Mouse (Mus musculus) forelimb bud, embryonic 11.5 days (tissue): Measurements from ENCODE around the gene Hsd17b2.
"Not testable (repeated sequence)": the region's sequence is repeated elsewhere in the genome, so short reads cannot be mapped to it uniquely, and the experiment has no call there.

Experiments used
- DNase-seq: peaks from one replicate; pipeline ENCODE4 v3.0.0-alpha.2; 2012; ENCODE audit warnings: low read depth, low spot score

Gene Hsd17b2

DNA sequence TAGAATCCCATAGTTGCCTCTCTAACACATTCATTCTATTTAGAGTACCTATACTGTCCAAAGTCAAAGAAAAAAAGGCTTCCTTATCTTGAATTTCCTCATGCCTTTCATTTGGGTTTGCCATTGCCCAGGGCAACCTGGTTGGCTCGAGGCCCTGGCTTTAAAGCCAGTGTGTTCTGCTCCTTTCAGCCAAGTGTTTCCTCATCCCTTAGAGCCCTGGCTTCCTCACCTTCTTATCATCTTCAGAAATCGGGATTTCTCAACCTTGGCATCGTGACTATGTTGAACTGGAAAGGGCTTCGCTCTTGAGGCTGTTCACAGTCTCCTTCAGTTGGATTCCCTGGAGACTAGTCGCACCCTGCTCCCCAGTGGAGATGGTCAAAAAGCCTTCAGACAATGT is 12.9 kb downstream of the Hsd17b2 start:
- DNase-seq = no peak

GRCm38 (mm10) chr8:117715896-117716295 is 14.2 kb downstream of the Hsd17b2 start:
- no peak for DNase-seq

GRCm38 (mm10) chr8:117718152-117718860 is 16.6 kb downstream of the Hsd17b2 start:
- DNase-seq = no peak

- no peak for DNase-seq
These were observed 24.8 kb downstream of the Hsd17b2 start for GRCm38 (mm10) chr8:117726467-117726866.

DNA sequence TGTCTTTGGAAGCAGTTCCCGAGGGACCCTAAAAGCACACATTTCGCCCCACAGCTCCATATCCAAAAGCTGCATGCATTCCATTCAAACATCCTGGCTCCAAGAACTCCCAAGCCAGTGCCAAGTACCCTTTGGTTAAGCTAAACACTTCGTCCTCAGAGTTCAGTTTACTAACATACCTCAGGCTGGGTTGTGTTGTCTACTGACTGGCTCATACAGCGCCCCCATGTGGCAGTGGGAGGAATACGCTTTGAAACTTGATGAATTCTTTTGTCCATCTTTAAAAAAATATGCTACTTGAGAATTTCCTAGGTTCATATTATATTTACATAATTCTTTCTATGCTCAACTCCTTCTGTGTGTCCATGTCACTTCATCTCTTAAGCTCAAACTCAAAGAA is 25.9 kb downstream of the Hsd17b2 start:
- DNase-seq = no peak

- no peak for DNase-seq
These were observed 26.5 kb downstream of the Hsd17b2 start for GRCm38 (mm10) chr8:117728234-117728633.

- DNase-seq = no peak
These were observed 29.3 kb downstream of the Hsd17b2 start for GRCm38 (mm10) chr8:117730980-117731379.

DNA sequence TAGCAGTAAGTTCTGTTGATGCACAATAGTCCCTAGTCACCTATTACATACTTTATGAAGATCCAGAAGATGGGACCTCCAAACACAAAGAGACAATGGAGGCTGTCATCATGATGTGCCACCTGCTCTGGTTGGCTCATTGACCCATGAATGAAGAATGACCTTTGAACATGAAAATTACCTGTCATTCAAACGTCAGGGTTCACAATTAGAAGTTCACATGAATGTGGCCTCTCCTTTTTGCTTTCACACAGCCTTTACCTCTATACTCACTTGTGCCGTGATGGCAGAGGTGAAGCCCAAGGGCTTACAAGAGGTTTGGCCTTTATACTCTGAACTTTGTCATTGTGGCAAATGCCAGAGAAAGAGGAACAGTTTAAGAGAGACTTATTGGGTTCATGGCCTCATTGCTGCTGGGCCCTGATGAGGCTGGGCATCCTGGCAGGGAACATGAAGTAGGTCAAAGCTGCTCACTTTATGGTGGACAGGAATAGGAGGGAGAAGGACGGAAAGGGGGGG is 35.0 kb downstream of the Hsd17b2 start:
- DNase-seq = no peak

DNA sequence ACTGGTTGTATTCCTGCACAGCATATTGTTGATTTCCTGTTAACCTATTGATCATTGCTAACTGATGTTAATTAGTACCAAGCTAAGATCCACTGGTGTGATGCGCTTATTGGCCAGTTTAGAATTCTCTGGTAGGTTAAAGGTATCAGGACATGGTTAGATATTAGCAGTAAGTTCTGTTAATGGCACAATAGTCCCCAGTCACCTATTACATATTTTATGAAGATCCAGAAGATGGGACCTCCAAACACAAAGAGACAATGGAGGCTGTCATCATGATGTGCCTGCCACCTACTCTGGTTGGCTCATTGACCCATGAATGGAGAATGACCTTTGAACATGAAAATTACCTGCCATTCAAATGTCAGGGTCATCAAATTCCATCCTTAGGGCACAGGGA is 36.5 kb downstream of the Hsd17b2 start:
- not testable (repeated sequence) for DNase-seq

GRCm38 (mm10) chr8:117740387-117740998 is 38.8 kb downstream of the Hsd17b2 start:
- no peak for DNase-seq

DNA sequence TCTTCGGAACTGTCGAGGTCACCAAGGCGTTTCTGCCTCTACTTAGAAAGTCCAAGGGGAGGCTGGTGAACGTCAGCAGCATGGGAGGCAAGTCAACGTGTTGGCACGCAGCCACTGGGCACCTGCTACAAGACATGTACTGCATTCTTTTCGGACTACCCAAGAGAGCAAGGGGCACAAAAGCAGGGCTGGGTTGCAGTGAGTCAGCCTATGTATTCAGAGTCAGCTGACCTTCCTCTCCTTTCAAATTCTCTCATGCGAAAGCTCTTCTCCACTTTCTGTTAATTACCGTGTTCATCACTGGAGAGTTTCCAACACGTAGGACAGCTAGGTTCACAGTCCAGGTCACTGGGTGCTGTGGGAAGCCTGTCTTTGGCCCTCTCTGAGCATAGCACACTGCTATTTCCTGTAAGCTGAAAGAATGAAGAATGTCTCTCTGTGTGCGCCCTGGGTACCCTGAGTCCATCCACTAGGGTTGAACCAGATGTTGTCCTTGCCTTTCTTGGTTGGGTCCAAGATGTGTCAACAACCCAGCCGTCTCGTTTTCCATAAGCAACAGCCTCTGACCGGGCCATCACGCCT is 40.8 kb downstream of the Hsd17b2 start:
- no peak for DNase-seq

- no peak for DNase-seq
These were observed 44.9 kb downstream of the Hsd17b2 start for GRCm38 (mm10) chr8:117746651-117747050.

- DNase-seq = no peak
These were observed 45.7 kb downstream of the Hsd17b2 start for GRCm38 (mm10) chr8:117747428-117747827.

DNA sequence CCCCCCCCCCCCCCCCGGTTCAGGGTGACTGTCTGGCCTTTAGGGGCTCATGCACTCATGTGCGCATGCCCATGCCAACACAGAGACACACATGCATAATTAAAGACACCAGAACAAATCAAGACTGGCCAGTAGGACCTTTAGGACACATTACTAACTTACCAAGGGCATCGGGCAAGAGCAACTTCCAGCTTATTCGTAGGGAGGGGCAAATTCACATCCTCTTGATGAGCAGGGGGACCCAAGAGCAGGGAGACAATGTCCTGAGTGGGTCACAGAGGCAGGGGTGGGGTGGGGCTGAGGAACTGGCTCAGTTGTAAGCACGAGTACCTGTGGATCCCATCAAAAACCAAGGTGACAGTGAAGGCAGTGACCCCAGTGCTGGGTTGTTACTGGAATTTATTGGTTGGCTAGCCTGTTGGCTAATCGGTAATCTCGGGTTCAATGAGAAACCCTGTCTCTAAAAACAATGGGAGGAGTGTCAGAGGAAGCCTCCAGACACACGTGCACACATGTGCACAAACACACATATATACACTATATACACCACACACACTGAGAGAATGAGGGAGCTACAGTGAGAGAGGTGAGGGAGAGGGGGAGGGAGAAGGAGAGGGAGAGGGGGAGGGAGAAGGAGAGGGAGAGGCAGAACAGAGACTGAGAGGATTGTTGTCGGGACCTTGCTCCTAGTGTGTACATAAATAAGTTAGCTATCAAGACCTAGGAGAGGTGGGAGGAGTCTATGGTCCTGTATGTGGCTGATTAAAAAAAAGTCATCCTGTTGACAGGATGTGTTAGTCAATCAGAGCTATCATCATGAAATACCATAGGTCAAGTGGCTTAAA is 46.4 kb downstream of the Hsd17b2 start:
- no peak for DNase-seq

DNA sequence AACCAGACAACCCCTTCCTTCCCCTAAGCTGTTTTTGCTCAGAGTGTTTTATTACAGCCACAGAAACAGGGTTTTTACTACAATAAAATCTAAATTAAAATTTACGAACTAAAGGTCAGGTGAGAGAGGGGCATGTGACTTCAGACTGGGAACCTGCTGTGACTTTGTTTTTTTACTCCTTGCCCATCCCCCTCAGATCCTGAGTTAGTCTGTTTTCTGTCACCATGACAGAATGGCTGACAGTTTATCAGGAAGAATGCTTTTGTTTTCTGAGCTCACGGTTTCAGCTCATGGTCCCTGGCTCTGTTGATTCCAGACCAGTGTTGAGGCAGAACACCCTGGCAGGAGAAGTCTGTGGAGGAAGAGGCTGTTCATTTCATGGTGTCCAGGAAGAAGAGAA is 47.7 kb downstream of the Hsd17b2 start:
- DNase-seq = no peak

GRCm38 (mm10) chr8:117757900-117758299 is 56.2 kb downstream of the Hsd17b2 start:
- DNase-seq = no peak

- no peak for DNase-seq
These were observed 61.1 kb downstream of the Hsd17b2 start for GRCm38 (mm10) chr8:117762776-117763175.

GRCm38 (mm10) chr8:117764625-117765024 is 62.9 kb downstream of the Hsd17b2 start:
- DNase-seq = no peak

GRCm38 (mm10) chr8:117765947-117766346 is 64.2 kb downstream of the Hsd17b2 start:
- DNase-seq = no peak

DNA sequence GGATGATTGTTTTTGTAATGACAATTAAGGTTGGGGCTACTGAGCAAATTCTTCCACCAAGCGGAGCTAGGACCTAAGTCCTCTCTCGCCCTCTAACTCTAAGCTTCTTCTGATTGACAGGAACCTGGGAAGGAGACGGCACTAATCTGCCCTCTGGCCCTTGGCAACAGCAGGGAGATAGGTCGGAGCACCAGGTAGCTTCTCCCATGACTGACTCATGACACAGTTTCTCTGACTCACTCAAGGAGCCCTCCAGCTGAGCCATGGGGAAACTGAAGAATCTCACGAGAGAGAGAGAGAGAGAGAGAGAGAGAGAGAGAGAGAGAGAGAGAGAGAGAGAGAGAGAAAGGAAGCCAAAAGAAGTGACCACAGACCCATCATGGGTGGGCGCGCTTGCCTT is 67.3 kb downstream of the Hsd17b2 start:
- DNase-seq = no peak

DNA sequence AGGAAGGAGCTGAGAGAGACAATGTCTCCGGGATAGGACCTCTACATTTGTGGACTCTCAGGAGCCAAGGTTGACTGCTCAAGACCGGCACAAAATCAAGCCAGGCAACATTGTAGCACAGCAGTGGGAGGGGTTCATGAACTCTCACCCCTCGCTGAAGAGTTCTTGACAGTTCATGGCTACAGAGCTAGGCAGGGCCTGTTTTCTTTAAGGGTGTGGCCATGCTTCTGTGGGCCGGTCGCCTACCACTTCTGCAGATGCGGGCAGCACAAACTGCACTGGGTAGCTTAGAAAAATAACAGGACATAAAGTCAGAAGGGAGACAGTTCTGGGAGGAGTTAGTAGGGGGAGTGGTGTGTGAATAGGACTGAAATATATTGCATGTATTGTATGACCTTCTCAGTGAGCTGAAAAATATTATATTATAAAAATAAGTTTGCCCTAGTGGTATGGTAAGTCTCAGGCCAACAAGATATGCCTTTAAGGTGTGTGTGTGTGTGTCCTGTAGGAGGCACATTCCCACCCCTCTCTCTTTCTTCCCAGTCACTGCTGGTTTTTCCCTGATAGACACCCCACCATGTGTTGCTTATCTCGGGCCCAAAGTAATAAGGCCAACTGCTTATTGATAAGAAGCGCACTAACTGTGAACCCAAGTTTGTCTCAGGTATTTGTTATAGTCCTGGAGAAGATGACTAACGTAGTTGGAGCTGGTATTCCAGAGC is 69.6 kb downstream of the Hsd17b2 start:
- DNase-seq = no peak
